ENCODE assay signal across 13 mouse cellular contexts in genomic region chr14:54616226-54616825, GRCm38 (mm10). TPM values are rescaled to one million over a fixed set of nuclear protein-coding genes. Genes with fewer than 3 reads are reported as not detected.
DNase-seq lines count a peak whose midpoint lies in the region; ATAC-seq and TF ChIP-seq lines count a peak whose summit lies in the region.
"Had no signal": no experiment of that assay in that cellular context is flagged by ENCODE, and none has a peak within 500 bp of the region (broad histone marks: within the 10 kb centered on the region; RNA-seq: fewer than 3 reads in every experiment).

No protein-coding gene starts in this region.

- H3K4me1 ChIP-seq in heart, postnatal 0 days (ENCODE audit: control insufficient read depth, insufficient read depth): peaks cover 4% of the 10 kb centered on the region; the same call in 1 of the 2 replicates
- H3K4me1 ChIP-seq in heart, embryonic 10.5 days: peaks cover 11% of the 10 kb centered on the region; the same call in 1 of the 2 replicates
- peaks cover 33% of the 10 kb centered on the region for H3K4me1 ChIP-seq in E14TG2a.4 (replicated peaks; ENCODE audit: low read depth, low read length)
- peaks cover 11% of the 10 kb centered on the region for H3K4me1 ChIP-seq in embryonic facial prominence, embryonic 15.5 days
- peaks cover 6% of the 10 kb centered on the region for H3K4me1 ChIP-seq in liver, embryonic 16.5 days (ENCODE audit: control insufficient read depth, low read depth, low read length)

- no peak overlapping the region for H3K9ac ChIP-seq in heart, postnatal 0 days (replicated peaks; ENCODE audit: low read depth, low read length)
- H3K9ac ChIP-seq in embryonic facial prominence, embryonic 15.5 days: no peak overlapping the region
- no peak overlapping the region for H3K9ac ChIP-seq in liver, embryonic 16.5 days (ENCODE audit: low read depth, low read length)

- no peaks in the 10 kb centered on the region for H3K9me3 ChIP-seq in heart, postnatal 0 days (replicated peaks; ENCODE audit: control insufficient read depth, low read length)
- H3K9me3 ChIP-seq in heart, embryonic 10.5 days: no peaks in the 10 kb centered on the region
- no peaks in the 10 kb centered on the region; the same call in 1 of the 2 replicates for H3K9me3 ChIP-seq in E14TG2a.4 (ENCODE audit: low read length)
- no peaks in the 10 kb centered on the region for H3K9me3 ChIP-seq in embryonic facial prominence, embryonic 15.5 days (replicated peaks)
- no peaks in the 10 kb centered on the region for H3K9me3 ChIP-seq in liver, embryonic 16.5 days (replicated peaks; ENCODE audit: control insufficient read depth, low read length)

- H3K4me2 ChIP-seq in heart, postnatal 0 days (ENCODE audit: low read depth, low read length): peak overlapping the region; percentile 93; the same call in 1 of the 2 replicates
- H3K4me2 ChIP-seq in embryonic facial prominence, embryonic 15.5 days (replicated peaks): no peak overlapping the region
- H3K4me2 ChIP-seq in liver, embryonic 16.5 days (ENCODE audit: low read depth, low read length): 0 out of 2 replicates have a peak overlapping the region, but pooled peaks have one; percentile 50

- 91% methylated on average over 16 of the region's 16 CpGs for WGBS in heart, postnatal 0 days
- WGBS in heart, embryonic 10.5 days: 91% methylated on average over 16 of the region's 16 CpGs
- 91% methylated on average over 16 of the region's 16 CpGs for WGBS in embryonic facial prominence, embryonic 15.5 days
- WGBS in liver, embryonic 16.5 days (ENCODE audit: insufficient replicate concordance): 86% methylated on average over 16 of the region's 16 CpGs

- TF ChIP-seq EP300 in heart, postnatal 0 days (IDR thresholded peaks at IDR 0.05; ENCODE audit: low read depth): no peak

- TF ChIP-seq CTCF in heart, postnatal 0 days (IDR thresholded peaks at IDR 0.05; ENCODE audit: low read depth): no peak
- no peak for TF ChIP-seq CTCF in E14TG2a.4 (conservative IDR thresholded peaks at IDR 0.05; ENCODE audit: low read length)

- no peaks in the 10 kb centered on the region for H3K27me3 ChIP-seq in heart, postnatal 0 days (ENCODE audit: control insufficient read depth, insufficient read depth, low read length)
- no peaks in the 10 kb centered on the region for H3K27me3 ChIP-seq in heart, embryonic 10.5 days (ENCODE audit: insufficient read depth, poor library complexity, severe bottlenecking)
- H3K27me3 ChIP-seq in E14TG2a.4 (ENCODE audit: insufficient read depth, low read length): no peaks in the 10 kb centered on the region
- H3K27me3 ChIP-seq in embryonic facial prominence, embryonic 15.5 days: no peaks in the 10 kb centered on the region
- H3K27me3 ChIP-seq in liver, embryonic 16.5 days (ENCODE audit: control insufficient read depth, insufficient read depth, low read depth, low read length): no peaks in the 10 kb centered on the region

- H3K4me3 ChIP-seq in heart, postnatal 0 days (ENCODE audit: low read depth, low read length): no peak overlapping the region
- H3K4me3 ChIP-seq in heart, embryonic 10.5 days: no peak overlapping the region
- H3K4me3 ChIP-seq in E14TG2a.4 (replicated peaks; ENCODE audit: low read length): peak overlapping the region; percentile 86
- H3K4me3 ChIP-seq in embryonic facial prominence, embryonic 15.5 days (replicated peaks): 0 out of 2 replicates have a peak overlapping the region, but pooled peaks have one; percentile 81
- no peak overlapping the region for H3K4me3 ChIP-seq in liver, embryonic 16.5 days (ENCODE audit: low read depth, low read length)

- ATAC-seq in heart, postnatal 0 days (ENCODE audit: insufficient read depth, low read depth): no peak
- ATAC-seq in embryonic facial prominence, embryonic 15.5 days (ENCODE audit: insufficient number of reproducible peaks, low FRiP score, low TSS enrichment, low read depth): no peak
- no peak for ATAC-seq in liver, embryonic 16.5 days (ENCODE audit: low read depth)
- ATAC-seq in inflammation-experienced regulatory T-cells, adult 6 months: no peak

- peak; percentile 1 for DNase-seq in heart, postnatal 0 days (ENCODE audit: low spot score)
- no peak for DNase-seq in heart, embryonic 10.5 days (ENCODE audit: low spot score)
- no peak for DNase-seq in thymus, postnatal 25 days
- no peak for DNase-seq in layer of hippocampus, adult 9-10 months (ENCODE audit: low spot score)
- DNase-seq: adrenal gland, postnatal 14 days; kidney, adult 18-20 months; right cerebral cortex, postnatal 14 days had no signal

- peaks cover 33% of the 10 kb centered on the region for H3K36me3 ChIP-seq in heart, postnatal 0 days (replicated peaks; ENCODE audit: control insufficient read depth, insufficient read depth, low read length)
- H3K36me3 ChIP-seq in heart, embryonic 10.5 days: peaks cover 44% of the 10 kb centered on the region
- H3K36me3 ChIP-seq in E14TG2a.4 (ENCODE audit: insufficient read depth, low read length): peaks cover 47% of the 10 kb centered on the region
- peaks cover 35% of the 10 kb centered on the region for H3K36me3 ChIP-seq in embryonic facial prominence, embryonic 15.5 days
- H3K36me3 ChIP-seq in liver, embryonic 16.5 days (ENCODE audit: control insufficient read depth, insufficient read depth): no peaks in the 10 kb centered on the region

- H3K27ac ChIP-seq in heart, postnatal 0 days (ENCODE audit: low read depth): no peak overlapping the region
- no peak overlapping the region for H3K27ac ChIP-seq in heart, embryonic 10.5 days
- H3K27ac ChIP-seq in embryonic facial prominence, embryonic 15.5 days (replicated peaks): no peak overlapping the region
- no peak overlapping the region for H3K27ac ChIP-seq in liver, embryonic 16.5 days (ENCODE audit: low read length)

RNA-seq across cellular contexts. Expression of gene Psmb5, which starts 1.5 kb away (rescaled TPM):
- total RNA-seq in heart, postnatal 0 days (2014; rRNA removed; ENCODE audit: low replicate concordance): 207 TPM in 2 replicates
- polyA plus RNA-seq in heart, postnatal 0 days (2015; fragmentation: Nextera tagmentation; extraction: Ambion mirVana): 342 and 350 TPM in 2 replicates
- 392 and 455 TPM in 2 replicates for polyA plus RNA-seq in heart, embryonic 10.5 days (2016; fragmentation: Nextera tagmentation; extraction: Ambion mirVana)
- polyA plus RNA-seq in embryonic facial prominence, embryonic 15.5 days (2015; fragmentation: Nextera tagmentation; extraction: Ambion mirVana): 364 and 368 TPM in 2 replicates
- polyA plus RNA-seq in liver, embryonic 16.5 days (2015; fragmentation: Nextera tagmentation; extraction: Ambion mirVana): 173 and 183 TPM in 2 replicates
- 100 to 1,000 TPM; 131 to 214 (median 136) TPM for polyA plus RNA-seq in inflammation-experienced regulatory T-cells, adult 6 months (2017; shearing (Covaris generic))

RNA-seq across cellular contexts. Expression of gene Psmb11, which starts 4.9 kb away (rescaled TPM):
- total RNA-seq in heart, postnatal 0 days (2014; rRNA removed; ENCODE audit: low replicate concordance): not detected in 2 replicates
- not detected in 2 replicates for polyA plus RNA-seq in heart, postnatal 0 days (2015; fragmentation: Nextera tagmentation; extraction: Ambion mirVana)
- polyA plus RNA-seq in heart, embryonic 10.5 days (2016; fragmentation: Nextera tagmentation; extraction: Ambion mirVana): not detected in 2 replicates
- 0.16 TPM in 1 of 2 replicates, not detected in the other for polyA plus RNA-seq in embryonic facial prominence, embryonic 15.5 days (2015; fragmentation: Nextera tagmentation; extraction: Ambion mirVana)
- polyA plus RNA-seq in liver, embryonic 16.5 days (2015; fragmentation: Nextera tagmentation; extraction: Ambion mirVana): not detected in 2 replicates
- not detected for polyA plus RNA-seq in inflammation-experienced regulatory T-cells, adult 6 months (2017; shearing (Covaris generic))
- total RNA-seq: adrenal gland, postnatal 14 days; gastrocnemius, adult 18-20 months had no signal

RNA-seq across cellular contexts. Expression of gene 4931414P19Rik, which starts 10.5 kb away (rescaled TPM):
- 5.3 and 12.4 TPM in 2 replicates for total RNA-seq in heart, postnatal 0 days (2014; rRNA removed; ENCODE audit: low replicate concordance)
- polyA plus RNA-seq in heart, postnatal 0 days (2015; fragmentation: Nextera tagmentation; extraction: Ambion mirVana): 3.3 and 4.0 TPM in 2 replicates
- polyA plus RNA-seq in heart, embryonic 10.5 days (2016; fragmentation: Nextera tagmentation; extraction: Ambion mirVana): 7.7 and 8.3 TPM in 2 replicates
- polyA plus RNA-seq in embryonic facial prominence, embryonic 15.5 days (2015; fragmentation: Nextera tagmentation; extraction: Ambion mirVana): 7.8 and 9.3 TPM in 2 replicates
- 2.3 and 2.5 TPM in 2 replicates for polyA plus RNA-seq in liver, embryonic 16.5 days (2015; fragmentation: Nextera tagmentation; extraction: Ambion mirVana)
- 1 to 10 TPM; 1.5 to 2.5 (median 1.7) TPM for polyA plus RNA-seq in inflammation-experienced regulatory T-cells, adult 6 months (2017; shearing (Covaris generic))

RNA-seq across cellular contexts. Expression of gene Gm17606, which starts 24.4 kb away (rescaled TPM):
- total RNA-seq in heart, postnatal 0 days (2014; rRNA removed; ENCODE audit: low replicate concordance): not detected in 2 replicates
- polyA plus RNA-seq in heart, postnatal 0 days (2015; fragmentation: Nextera tagmentation; extraction: Ambion mirVana): not detected in 2 replicates
- not detected in 2 replicates for polyA plus RNA-seq in heart, embryonic 10.5 days (2016; fragmentation: Nextera tagmentation; extraction: Ambion mirVana)
- polyA plus RNA-seq in embryonic facial prominence, embryonic 15.5 days (2015; fragmentation: Nextera tagmentation; extraction: Ambion mirVana): not detected in 2 replicates
- not detected in 2 replicates for polyA plus RNA-seq in liver, embryonic 16.5 days (2015; fragmentation: Nextera tagmentation; extraction: Ambion mirVana)
- polyA plus RNA-seq in inflammation-experienced regulatory T-cells, adult 6 months (2017; shearing (Covaris generic)): not detected
- total RNA-seq: adrenal gland, postnatal 14 days; gastrocnemius, adult 18-20 months; left cerebral cortex, postnatal 25 days had no signal

RNA-seq across cellular contexts. Expression of gene Cdh24, which starts 24.8 kb away (rescaled TPM):
- total RNA-seq in heart, postnatal 0 days (2014; rRNA removed; ENCODE audit: low replicate concordance): 6.2 and 7.0 TPM in 2 replicates
- polyA plus RNA-seq in heart, postnatal 0 days (2015; fragmentation: Nextera tagmentation; extraction: Ambion mirVana): 0.41 and 0.47 TPM in 2 replicates
- 2.5 and 4.4 TPM in 2 replicates for polyA plus RNA-seq in heart, embryonic 10.5 days (2016; fragmentation: Nextera tagmentation; extraction: Ambion mirVana)
- 4.5 and 4.8 TPM in 2 replicates for polyA plus RNA-seq in embryonic facial prominence, embryonic 15.5 days (2015; fragmentation: Nextera tagmentation; extraction: Ambion mirVana)
- polyA plus RNA-seq in liver, embryonic 16.5 days (2015; fragmentation: Nextera tagmentation; extraction: Ambion mirVana): 0.13 and 0.25 TPM in 2 replicates
- under 1 TPM; 0.12 to 0.42 (median 0.15) TPM for polyA plus RNA-seq in inflammation-experienced regulatory T-cells, adult 6 months (2017; shearing (Covaris generic))

Comparison
In these comparisons a context has a peak if more than half of its experiments do, and no peak if none do; other contexts are left out.
1. H3K4me3 ChIP-seq: peak in E14TG2a.4 (single experiment) and embryonic facial prominence, embryonic 15.5 days (single experiment); none in heart, postnatal 0 days (single experiment), heart, embryonic 10.5 days (single experiment) and liver, embryonic 16.5 days (single experiment).